Mouse (Mus musculus) urinary bladder, postnatal 25 days (tissue): Measurements from ENCODE around the gene Pitpnc1.

Experiments
- DNase-seq: peaks from one replicate; pipeline ENCODE4 v3.0.0; 2022; ENCODE audit warnings: low spot score

The Pitpnc1 gene

DNA sequence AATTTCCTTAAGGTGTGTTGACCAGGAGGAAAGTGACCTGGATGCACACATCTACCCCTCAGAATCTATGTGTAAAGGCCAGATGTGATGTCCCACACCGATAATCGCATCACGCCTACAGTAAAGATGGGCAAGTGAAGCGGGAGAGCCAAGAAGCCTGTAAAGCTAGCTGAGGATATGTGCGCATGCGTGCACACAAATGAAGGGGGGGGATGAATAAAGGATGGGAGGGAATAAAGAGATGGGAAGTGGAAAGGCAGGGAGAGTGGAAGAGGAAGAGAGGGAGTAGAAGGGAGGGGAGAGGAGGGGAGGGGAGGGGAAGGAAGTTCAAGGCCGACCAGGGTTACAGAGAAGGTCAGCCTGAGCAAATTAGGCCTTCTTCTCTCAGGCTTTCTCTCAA is 61.6 kb downstream of the Pitpnc1 start:
- DNase-seq: no peak

- no peak for DNase-seq
Observed at GRCm38 (mm10) chr11:107407698-107408097, 62.8 kb downstream of the Pitpnc1 start.

DNA sequence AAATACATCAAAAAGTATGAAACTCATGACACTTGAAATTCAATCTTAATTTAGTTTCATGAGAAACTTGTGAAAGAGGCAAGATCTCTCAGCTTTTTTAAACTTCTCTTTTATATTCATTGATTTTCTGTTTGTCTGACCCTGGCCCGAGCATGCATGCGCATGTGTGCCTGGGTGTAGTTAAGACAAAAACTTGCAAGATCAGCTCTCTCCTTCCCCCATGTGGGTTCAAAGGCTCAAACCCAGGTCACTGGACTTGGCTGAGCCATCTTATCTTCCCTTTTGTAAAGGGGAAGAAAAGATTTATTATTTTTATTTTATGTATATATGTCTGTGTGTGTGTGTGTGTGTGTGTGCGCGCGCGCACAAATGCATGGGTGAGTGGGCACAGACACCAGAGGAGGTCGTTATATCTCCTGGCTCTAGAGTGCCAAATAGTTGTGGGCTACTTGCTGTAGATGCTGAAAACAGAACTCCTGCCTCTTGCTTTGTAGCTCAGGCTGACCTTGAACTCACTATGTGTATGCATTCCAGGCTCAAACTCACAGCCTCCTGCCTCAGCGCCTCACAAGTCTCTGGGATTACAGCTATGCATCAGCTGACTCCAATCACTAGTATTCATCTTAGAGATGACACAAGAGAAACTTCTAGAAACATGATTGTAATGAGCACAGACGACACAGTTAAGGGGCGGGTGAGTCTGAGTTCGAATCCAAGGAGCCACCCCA is 64.7 kb downstream of the Pitpnc1 start:
- no peak for DNase-seq

GRCm38 (mm10) chr11:107403309-107403708 is 67.2 kb downstream of the Pitpnc1 start:
- DNase-seq: no peak

DNA sequence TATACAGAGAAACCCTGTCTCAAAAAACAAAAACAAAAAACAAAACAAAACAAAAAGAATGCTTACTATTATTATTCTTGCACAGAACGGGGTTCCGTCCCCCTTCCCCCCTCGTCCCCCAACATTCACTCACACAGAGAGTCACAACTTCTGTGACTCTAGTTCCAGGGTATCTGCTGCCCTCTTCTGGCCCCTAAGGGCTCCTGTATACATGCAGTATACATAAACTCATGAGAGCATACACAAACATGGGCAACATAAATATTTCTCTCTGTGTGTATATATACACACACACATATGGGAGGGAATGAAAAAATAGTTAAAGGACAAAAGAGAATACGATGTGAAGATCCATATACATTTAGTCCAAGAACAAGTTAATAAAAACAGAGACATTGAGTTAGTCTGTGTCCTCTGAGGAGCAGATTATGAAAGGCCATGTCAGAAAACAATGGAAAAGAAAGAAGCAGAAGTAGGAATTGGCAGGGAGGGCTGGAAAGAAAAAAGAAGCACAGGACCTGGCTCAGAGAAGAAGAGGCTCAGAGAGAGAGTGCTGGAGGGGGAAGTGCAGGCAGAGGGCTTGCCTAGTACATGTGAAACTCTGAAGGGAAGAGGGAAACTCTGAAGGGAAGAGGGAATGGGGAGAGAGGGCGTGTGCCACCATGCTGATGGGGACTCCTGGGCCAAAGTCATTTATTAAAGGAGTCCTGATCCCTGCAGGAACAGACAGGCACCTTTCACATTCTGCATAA is 68.5 kb downstream of the Pitpnc1 start:
- no peak for DNase-seq

DNA sequence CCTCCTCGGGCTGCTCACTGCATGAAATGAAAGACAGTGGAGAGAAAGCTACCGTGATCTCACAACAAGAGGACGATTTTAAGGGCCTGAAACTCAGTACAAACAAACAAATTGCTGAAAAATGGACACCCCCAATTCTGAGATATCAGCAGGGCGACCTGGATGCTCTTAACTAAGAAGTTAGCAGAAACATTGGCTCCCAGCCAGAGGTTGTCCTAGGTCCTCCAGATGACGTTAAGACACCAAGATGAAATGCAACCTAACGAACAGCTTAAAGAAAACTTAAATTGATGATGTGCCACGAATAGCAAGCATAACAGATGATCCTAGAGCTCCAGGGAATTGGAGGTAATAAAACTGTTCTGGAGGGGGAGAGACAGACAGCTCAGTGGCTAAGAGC is 69.7 kb downstream of the Pitpnc1 start:
- no peak for DNase-seq

DNA sequence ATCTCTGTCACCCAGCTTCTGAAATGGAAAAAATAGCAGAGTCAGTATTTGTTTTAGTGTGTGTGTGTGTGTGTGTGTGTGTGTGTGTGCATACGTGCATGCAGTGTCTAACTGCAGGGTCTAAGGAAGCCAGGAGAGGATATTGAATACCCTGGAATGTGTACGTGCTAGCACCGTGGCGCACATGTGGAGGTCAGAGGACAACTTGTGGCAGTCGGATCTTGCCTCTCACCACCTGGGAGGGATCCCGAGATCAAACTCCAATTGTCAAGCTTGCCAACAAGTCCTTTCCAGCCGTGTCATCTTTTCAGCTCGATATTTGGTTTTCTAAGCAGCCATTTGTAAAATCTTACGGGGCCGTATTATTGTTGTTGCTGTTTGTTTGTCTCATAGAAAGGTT is 70.5 kb downstream of the Pitpnc1 start:
- DNase-seq: no peak

GRCm38 (mm10) chr11:107397326-107397998 is 73.0 kb downstream of the Pitpnc1 start:
- no peak for DNase-seq

- DNase-seq: no peak
Observed at GRCm38 (mm10) chr11:107394245-107394644, 76.3 kb downstream of the Pitpnc1 start.

DNA sequence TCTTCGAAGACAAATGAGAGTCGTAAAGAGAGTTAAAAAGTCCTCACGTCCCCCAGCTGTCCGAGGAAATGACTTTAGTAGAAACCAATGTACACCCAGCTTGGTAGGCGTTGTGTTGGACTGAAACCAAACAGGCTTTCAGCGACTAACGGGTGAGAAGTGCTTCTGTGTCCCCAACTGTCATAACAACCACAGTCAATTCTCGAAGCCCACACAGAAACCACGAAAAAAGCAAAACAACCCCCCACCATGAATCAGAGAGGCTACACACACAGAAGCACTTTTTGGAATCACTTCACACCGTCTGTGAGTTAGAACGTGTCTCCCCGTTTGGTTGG is 76.7 kb downstream of the Pitpnc1 start:
- no peak for DNase-seq

- DNase-seq: no peak
Observed at GRCm38 (mm10) chr11:107393154-107393827, 77.2 kb downstream of the Pitpnc1 start.

GRCm38 (mm10) chr11:107390540-107390939 is 80.0 kb downstream of the Pitpnc1 start:
- DNase-seq: no peak

DNA sequence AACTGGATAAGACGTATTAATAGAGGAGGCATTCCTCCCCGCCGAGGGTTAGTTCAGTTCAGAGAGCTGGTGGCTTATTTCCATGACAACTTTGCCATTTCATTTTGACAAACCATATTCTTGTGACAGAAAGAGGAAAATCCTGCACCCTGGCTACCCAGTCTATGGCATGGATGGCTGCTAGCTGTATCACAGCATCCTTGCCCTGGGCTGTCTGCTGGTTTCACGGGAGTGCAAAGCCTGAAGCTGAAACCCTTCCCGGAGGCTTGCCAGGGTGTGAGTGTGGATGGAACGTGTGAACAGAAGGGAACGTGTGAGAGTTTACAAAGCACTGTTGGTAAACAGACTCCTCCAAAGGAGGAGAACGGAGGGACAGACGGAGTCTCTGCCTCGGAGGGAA is 80.5 kb downstream of the Pitpnc1 start:
- DNase-seq: no peak

- DNase-seq: no peak
Observed at GRCm38 (mm10) chr11:107386481-107386880, 84.0 kb downstream of the Pitpnc1 start.

GRCm38 (mm10) chr11:107385306-107385705 is 85.2 kb downstream of the Pitpnc1 start:
- no peak for DNase-seq

DNA sequence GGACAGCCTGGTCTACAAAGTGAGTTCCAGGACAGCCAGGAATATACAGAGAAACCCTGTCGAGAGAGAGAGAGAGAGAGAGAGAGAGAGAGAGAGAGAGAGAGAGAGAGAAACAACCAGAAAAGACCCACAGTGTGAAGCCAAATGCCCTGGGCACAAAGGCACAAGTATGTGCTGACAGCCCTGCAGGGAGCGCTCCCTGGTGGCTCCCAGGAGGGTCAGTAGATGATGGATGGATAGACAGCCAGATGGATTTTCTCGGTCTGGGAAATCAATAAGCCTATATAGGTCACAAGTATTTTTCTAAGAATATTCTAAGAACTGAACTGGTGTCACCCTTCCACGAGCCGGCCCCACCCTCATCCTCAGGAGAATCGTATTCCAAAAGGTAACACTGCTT is 86.5 kb downstream of the Pitpnc1 start:
- no peak for DNase-seq

- no peak for DNase-seq
Observed at GRCm38 (mm10) chr11:107379965-107380364, 90.5 kb downstream of the Pitpnc1 start.

DNA sequence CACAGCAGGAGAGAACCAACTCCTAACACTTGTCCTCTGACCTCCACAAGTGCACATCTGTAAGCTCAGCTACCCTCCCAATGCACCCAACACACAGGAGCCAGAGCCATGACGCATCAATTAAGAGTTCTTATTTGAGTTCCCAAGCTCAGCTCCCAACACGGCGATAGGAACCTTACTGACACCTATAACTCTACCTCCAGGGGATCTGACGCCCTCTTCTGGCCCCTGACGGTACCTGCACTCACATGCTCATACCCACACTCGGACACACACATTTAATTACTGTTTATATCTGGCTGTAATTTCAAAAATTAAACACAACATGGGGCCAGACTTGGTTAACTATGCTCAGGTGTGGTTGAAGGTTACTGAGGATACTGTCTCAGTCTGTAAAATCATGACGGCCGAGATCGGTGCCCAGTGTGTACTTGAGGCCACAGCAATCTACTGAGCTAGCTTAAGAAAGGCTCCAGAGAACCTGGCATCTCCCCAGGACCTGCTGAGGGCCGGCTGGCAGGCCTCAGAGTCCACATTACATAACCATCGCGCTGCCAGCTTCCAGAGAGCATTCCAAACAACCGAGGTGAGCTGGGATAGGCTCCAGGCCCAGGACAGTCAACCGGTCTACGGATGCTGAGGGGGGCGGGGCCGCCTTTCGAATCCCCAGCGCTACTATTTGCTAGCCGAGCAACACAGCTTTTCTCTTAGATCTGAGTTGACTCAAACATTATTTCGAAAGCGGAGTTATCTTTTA is 91.2 kb downstream of the Pitpnc1 start:
- DNase-seq: peak; percentile 9

GRCm38 (mm10) chr11:107377326-107377725 is 93.2 kb downstream of the Pitpnc1 start:
- DNase-seq: no peak

DNA sequence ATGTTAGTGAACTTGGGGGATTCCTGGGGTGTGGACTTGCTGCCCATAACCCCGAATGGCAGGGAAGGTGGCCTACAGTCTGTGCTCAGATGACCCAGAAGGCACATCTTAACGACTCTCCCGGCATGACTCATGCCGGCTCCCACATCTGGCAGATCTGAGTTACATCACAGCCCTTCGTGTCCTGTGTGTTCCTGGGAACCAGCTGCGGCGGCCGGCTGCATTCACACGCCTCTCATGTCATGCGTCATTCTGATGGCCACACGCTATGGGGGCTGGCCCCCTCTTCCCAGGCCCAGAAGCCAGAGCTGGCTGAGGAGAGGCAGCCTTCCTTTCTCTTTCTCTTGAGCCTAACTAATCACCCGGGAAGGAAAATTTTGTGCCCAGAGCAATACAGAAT is 94.2 kb downstream of the Pitpnc1 start:
- no peak for DNase-seq

DNA sequence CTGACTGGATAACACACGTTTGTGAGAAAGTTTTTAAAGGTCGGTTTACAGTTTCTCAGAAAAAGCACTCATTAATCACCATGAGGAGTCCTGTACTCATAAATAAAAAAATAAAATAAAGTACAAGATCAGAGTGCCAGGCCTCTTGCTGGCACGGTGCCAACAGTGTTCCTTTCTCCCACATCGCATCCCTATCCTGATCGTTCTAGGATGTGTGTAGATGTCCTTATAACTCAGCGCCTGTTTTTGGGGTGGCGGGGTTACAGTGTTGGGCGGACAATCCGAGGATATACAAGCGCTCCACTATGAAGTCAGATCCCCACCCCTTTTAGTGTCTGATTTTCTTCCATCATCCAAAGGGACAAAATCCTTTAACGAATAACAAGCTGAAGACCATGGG is 94.7 kb downstream of the Pitpnc1 start:
- no peak for DNase-seq

DNA sequence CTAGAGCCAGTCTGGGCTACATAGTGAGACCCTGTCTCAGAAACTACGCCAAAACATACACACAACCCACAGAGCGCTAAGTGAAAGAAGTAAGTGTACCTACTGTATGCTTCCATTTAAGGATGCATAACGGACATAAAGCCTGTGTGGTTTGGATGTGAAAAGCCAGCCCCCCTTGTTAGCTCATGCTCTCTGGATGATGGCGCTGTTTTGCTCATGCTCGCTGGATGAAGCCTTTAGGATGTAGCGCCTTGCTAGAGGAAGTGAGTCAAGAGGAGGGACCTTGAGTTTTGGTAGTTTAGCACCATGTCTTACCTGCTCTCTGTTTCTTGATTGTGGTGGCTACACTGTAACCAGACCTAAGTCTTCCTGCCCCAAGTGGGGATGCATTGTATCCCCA is 96.9 kb downstream of the Pitpnc1 start:
- DNase-seq: no peak
